Mouse (Mus musculus) liver, embryonic 13.5 days (tissue): ENCODE measurements around the gene Cbx2. TPM values are rescaled to one million over a fixed set of nuclear protein-coding genes. Genes with fewer than 3 reads are reported as not detected.
A peak's percentile ranks its signal among the peaks of the same experiment; 100 is the strongest.

Source experiments
- ATAC-seq: fragments of 200-750 bp; cut with Nextera tagmentation; 2 replicates; pipeline ENCODE4 v1.8.0; 2017; ENCODE audit warnings: low read depth, mild to moderate bottlenecking, moderate number of reproducible peaks, moderate library complexity
- DNase-seq: peaks from one replicate; pipeline ENCODE4 v3.0.0; 2022
- H3K27ac ChIP-seq: fragments of 300-500 bp; sonication (generic); 2 replicates; pipeline ENCODE4 v1.5.1; 2015; ENCODE audit warnings: moderate library complexity, mild to moderate bottlenecking, inconsistent platforms
- H3K27me3 ChIP-seq: fragments of 300-500 bp; sonication (generic); 2 replicates; pipeline ENCODE4 v1.6.1; 2015; ENCODE audit warnings: mild to moderate bottlenecking, inconsistent platforms
- H3K36me3 ChIP-seq: fragments of 300-500 bp; sonication (generic); 2 replicates; pipeline ENCODE4 v1.6.1; 2015; ENCODE audit warnings: mild to moderate bottlenecking, inconsistent platforms
- H3K4me1 ChIP-seq: fragments of 300-500 bp; sonication (generic); replicated peaks from 2 replicates; pipeline ENCODE4 v1.6.1; 2015; ENCODE audit warnings: inconsistent platforms
- H3K4me2 ChIP-seq: fragments of 300-500 bp; sonication (generic); 2 replicates; pipeline ENCODE4 v1.6.1; 2015; ENCODE audit warnings: inconsistent platforms, mild to moderate bottlenecking, moderate library complexity
- H3K4me3 ChIP-seq: fragments of 300-500 bp; sonication (generic); replicated peaks from 2 replicates; pipeline ENCODE4 v1.5.1; 2015; ENCODE audit warnings: mild to moderate bottlenecking, inconsistent platforms
- H3K9ac ChIP-seq: fragments of 300-500 bp; sonication (generic); 2 replicates; pipeline ENCODE4 v1.6.1; 2015; ENCODE audit warnings: mild to moderate bottlenecking, inconsistent platforms
- H3K9me3 ChIP-seq: fragments of 300-500 bp; sonication (generic); replicated peaks from 2 replicates; pipeline ENCODE4 v1.6.1; 2016; ENCODE audit warnings: inconsistent platforms
- WGBS: fragments of 180-500 bp; shearing (Covaris S2); methylation state at CpG from one replicate; pipeline ENCODE4 v1.1.7; 2015; ENCODE audit not compliant: insufficient replicate concordance; 5-methylcytosine and 5-hydroxymethylcytosine counted together
- polyA plus RNA-seq: library from polyadenylated mRNA; unstranded; fragments of >200 nt; fragmentation: Nextera tagmentation; extraction: Ambion mirVana; gene quantifications from 2 replicates; pipeline ENCODE4 v1.2.1, GENCODE M21; 2015

The Cbx2 gene
- polyA plus RNA-seq, 1 experiment from 2014 or later = 3.8 TPM

DNA sequence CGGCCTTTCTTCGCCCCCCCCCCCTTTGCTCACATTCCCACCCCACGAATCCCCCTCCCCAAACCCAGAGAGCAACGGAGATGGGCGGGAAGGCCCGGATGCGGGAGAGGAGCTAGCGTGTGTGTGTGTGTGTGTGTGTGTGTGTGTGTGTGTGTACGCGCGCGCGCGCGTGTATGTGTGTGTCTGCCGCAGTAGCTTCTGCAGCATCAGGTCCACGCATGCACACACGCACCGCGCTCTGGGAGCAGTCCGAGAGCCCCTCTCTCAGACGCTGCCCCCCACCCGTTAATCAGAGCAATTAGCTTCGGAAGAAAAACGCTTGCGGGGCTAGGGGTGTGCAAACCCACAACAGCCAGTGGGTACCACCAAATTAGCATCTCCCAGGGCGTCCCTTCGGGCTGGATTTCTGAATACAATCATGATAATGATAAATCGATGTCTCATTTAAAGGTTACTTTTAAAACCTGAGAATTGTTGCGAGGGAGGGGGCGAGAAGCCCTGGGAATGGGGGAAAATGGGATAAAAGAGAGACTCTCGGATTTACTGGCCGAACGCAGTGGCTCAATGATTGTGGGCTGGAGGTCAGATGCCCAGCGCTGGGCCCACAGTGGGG is 31.1 kb downstream of the Cbx2 start:
- 3% methylated on average over 33 of the region's 35 CpGs for WGBS
- no peak for ATAC-seq

DNA sequence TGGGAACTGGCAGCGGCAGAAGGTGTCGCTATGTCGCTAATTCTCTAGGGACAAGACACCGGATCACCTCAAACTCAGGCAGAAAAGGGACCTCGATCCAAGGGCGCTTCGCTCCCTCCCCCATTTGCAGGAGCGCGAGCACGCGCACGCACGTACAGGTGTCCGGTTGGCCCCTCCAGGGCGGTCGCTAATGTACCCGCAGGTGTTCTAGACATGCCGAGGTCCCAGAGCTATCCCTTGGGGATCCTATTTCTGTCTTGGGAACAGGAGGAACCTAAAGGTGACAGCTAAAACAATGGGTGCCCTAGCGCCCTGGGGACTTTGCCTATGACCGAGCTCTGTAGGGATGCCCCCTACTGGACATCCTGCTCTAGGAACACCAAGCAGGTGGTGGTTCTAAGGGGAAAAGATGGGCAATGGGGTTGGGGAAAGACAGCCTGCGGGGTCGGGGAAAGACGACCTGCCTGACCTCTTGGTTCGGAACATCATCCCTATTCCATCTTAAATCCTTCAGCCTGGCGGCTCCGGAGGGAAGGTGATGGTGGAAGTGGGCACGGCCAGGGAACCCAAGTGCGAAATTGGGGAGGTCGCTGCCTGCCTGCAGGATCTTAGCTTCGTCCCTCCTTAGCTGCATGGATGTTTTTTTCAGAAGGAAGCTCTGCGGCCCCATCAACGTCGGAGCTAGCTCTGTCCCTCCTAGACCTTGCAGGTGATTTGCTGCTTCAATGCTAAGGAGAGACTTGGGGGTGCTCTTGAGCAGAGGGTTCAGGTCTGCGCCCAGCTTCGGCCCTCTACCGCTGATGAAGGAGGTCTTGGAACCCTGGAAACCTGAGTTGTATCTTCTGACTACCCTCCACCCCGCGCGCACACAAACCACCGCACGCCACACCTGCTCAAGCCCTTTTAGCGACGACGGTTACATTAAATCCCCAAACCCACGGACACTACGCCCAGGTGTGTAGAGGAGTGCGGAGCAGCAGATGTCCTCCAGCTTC is 31.9 kb downstream of the Cbx2 start:
- no peak overlapping the region for H3K27ac ChIP-seq

More for the DNA sequence above, 31.1 kb downstream of the Cbx2 start:
- Histone ChIP-seq H3K4me2 (peak overlapping the region; percentile 55), H3K27me3 (peaks cover 100% of the 10 kb centered on the region), H3K9ac (no peak overlapping the region), H3K4me1 (peaks cover 47% of the 10 kb centered on the region), H3K9me3 (no peaks in the 10 kb centered on the region), H3K27ac (no peak overlapping the region), H3K36me3 (no peaks in the 10 kb centered on the region), H3K4me3 (peak overlapping the region; percentile 22)
- DNase-seq = no peak

DNA sequence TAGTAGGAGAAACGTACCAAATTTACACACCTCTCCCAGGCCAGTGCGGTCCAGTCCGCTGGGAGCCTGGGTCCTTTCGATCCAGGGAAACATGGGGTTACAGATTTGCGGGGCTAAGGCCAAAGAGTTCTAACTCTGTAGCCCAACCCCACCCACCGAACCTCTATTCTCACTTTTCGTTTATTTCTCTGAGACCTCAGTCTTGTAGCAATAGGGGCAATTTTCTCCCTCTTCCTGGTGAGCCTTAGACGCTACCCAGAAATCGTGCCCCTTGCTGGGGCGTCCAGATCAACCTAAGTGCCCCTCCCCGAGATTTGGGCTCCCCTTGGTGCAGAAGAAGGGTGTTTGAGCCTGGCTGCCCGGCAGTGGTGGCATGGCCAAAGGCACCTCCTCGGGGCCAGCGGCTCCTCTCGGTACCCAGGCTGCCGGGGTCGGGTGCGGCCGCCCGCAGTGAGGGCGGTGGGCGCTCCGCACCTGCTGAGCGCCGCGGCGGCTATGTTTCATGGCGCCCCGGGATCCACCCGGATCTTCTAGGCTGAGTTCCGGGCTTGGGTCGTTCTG is 32.9 kb downstream of the Cbx2 start:
- H3K4me2 ChIP-seq = peak overlapping the region; percentile 73
- no peak for ATAC-seq
- no peak for DNase-seq
- peaks cover 47% of the 10 kb centered on the region for H3K4me1 ChIP-seq
- H3K9me3 ChIP-seq = no peaks in the 10 kb centered on the region
- H3K9ac ChIP-seq = no peak overlapping the region
- H3K27ac ChIP-seq = no peak overlapping the region
- 2% methylated on average over 32 of the region's 32 CpGs for WGBS
- H3K4me3 ChIP-seq = peak overlapping the region; percentile 58; the same call in 1 of the 2 replicates
- H3K27me3 ChIP-seq = peaks cover 100% of the 10 kb centered on the region
- H3K36me3 ChIP-seq = no peaks in the 10 kb centered on the region

More for the DNA sequence above, 31.9 kb downstream of the Cbx2 start:
- Histone ChIP-seq H3K9me3 (no peaks in the 10 kb centered on the region), H3K27me3 (peaks cover 100% of the 10 kb centered on the region), H3K4me1 (peaks cover 47% of the 10 kb centered on the region), H3K4me2 (no peak overlapping the region), H3K36me3 (no peaks in the 10 kb centered on the region), H3K4me3 (no peak overlapping the region), H3K9ac (no peak overlapping the region)
- DNase-seq (no peak), ATAC-seq (no peak)
- 4% methylated on average over 47 of the region's 47 CpGs for WGBS

DNA sequence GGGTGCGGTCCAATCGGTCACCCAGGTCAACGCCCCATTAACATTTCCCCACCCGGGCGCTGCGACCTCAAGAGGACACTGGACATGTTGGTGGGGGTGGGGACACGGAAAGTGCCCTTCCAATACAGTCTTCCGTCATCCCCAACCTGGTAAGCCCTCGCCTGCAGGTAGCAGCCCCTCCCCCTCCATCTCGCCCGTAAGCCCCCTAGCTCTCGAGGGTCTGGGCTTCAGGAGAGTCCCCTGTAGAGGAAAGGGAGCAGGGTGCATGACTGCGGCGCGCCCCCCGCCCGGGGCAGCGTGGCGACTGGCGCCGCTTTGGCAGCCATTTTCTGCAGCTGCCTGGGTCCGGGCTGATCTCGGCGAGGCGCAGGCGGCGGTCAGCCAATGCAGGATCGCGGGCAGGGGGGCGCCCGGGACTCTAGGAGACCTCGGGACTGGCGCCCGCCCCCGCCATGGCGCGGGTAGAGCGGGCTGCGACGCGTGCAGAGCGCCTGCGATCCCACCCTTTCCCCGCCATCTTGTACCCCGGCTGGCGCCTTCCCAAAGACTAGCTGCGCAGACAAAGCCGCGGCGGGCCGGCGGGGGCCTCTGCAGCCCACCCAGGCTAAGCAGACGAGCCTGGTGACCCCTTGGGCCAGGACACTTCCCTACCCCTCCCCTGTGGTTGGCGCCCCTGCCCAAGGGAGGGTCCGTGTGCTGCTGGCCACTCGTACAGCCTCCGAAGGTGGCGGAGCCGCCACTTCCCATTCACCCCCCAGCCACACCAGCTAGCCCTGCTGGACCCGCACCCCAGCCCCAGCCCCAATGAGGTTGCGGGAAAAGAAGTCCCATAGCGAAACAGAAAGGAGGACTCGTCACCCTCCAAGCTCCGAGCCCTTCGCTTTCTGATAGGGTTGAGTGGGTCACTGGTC is 33.8 kb downstream of the Cbx2 start:
- under 1% methylated on average over 65 of the region's 65 CpGs for WGBS
- H3K4me3 ChIP-seq = peak overlapping the region; percentile 58
- ATAC-seq = no peak
- peak overlapping the region; percentile 70 for H3K9ac ChIP-seq
- no peaks in the 10 kb centered on the region for H3K36me3 ChIP-seq
- H3K4me1 ChIP-seq = peaks cover 47% of the 10 kb centered on the region
- peaks cover 100% of the 10 kb centered on the region for H3K27me3 ChIP-seq
- H3K4me2 ChIP-seq = peak overlapping the region; percentile 73
- H3K27ac ChIP-seq = no peak overlapping the region
- no peaks in the 10 kb centered on the region for H3K9me3 ChIP-seq
- no peak for DNase-seq

DNA sequence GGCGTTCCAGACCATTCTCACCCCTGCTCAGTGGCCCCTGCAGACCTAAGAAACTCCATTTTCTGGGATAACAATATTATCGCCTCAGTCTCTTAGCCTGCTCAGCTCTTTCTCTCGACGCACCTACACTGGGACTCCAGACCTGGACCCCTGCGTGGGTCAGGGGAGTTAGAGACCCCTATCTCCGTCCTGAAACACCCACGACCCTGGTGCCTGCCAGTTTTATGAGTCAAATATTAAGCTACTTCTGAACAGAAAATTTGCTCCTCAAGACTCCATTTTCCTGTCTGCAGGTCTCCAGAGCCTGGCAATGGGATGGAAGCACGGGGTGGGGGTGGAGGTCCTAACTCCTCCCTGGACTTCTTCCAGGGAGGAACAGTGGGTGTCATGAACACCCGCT is 34.5 kb downstream of the Cbx2 start:
- 3% methylated on average over 9 of the region's 9 CpGs for WGBS
- H3K9ac ChIP-seq = peak overlapping the region; percentile 70; the same call in 1 of the 2 replicates
- DNase-seq = no peak
- H3K36me3 ChIP-seq = no peaks in the 10 kb centered on the region
- peaks cover 100% of the 10 kb centered on the region for H3K27me3 ChIP-seq
- H3K9me3 ChIP-seq = no peaks in the 10 kb centered on the region; the same call in 1 of the 2 replicates
- ATAC-seq = no peak
- H3K4me1 ChIP-seq = peaks cover 47% of the 10 kb centered on the region
- peak overlapping the region; percentile 58 for H3K4me3 ChIP-seq
- H3K27ac ChIP-seq = no peak overlapping the region
- peak overlapping the region; percentile 73 for H3K4me2 ChIP-seq

DNA sequence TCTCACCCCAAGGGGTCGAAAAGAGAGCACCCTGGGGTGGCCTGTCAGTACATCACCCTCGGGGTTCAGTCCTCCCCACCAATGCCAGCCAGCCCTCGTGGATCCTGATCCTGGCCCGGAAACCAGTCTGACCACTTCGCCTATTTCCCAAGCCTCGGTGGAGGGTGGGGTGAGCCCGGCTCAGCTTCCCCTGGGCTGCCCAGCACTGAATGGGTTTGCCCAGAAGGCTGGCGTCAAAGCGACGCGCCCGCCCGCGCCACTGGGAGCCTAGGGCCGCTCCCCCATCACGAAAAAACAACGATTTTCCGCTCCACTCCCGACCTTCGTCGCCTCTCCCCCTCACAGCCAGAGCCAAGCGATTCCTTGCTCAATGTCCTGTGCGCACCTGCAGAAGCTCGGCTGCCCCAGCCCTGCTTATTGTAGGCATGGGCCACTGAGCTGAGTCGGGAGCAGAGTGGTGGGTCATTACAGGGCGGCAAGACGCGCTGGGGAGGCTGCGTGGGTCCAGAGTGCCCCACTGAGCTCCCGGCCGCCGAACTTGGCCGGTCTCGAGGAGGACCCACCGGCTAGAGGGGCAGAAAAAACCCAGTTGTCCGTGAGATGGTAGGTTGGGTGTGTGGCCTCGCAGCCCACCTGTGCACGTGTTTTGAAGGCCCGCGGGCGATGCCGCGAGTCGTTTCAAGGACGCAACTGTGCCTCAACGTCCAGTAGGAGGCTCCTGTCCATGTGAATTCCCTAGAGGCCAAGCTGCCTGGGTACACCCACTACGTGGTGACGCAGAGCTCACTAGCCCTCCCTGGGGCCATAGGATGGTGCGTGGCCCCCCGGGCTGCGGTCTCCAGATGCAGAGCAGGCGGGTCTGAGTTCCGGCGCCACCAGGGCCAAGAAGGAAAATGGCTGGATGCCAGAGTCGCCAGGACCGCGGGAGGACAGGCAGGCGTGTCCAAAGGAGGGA is 35.6 kb downstream of the Cbx2 start:
- Histone ChIP-seq H3K36me3 (no peaks in the 10 kb centered on the region), H3K4me2 (peak overlapping the region; percentile 35), H3K27ac (no peak overlapping the region), H3K4me3 (no peak overlapping the region), H3K4me1 (peaks cover 38% of the 10 kb centered on the region), H3K27me3 (peaks cover 98% of the 10 kb centered on the region), H3K9me3 (no peaks in the 10 kb centered on the region; the same call in 1 of the 2 replicates), H3K9ac (no peak overlapping the region)
- DNase-seq (no peak), ATAC-seq (no peak)
- WGBS = 5% methylated on average over 58 of the region's 58 CpGs

DNA sequence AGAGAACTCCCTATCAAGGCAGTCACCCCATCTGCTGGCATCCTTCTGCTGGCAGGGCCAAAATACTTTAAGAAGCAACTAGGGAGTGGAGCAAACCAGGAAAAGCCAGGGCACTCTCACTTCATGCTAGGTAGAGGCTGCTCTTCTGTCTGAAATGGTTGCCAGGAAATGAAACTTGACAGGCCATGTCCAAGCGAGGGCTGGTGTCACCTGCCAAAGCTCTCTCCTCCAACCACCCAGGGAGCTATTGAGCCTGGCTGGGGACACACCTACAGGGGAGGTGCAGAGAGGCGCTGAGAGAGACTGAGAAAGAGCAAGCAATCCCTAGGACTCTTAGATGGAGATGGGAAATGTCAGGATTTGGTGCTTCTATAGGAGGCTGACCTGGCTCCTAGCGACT is 36.5 kb downstream of the Cbx2 start:
- WGBS = 12% methylated on average over 3 of the region's 3 CpGs
- Histone ChIP-seq H3K36me3 (no peaks in the 10 kb centered on the region), H3K27me3 (peaks cover 97% of the 10 kb centered on the region), H3K4me2 (no peak overlapping the region), H3K4me3 (no peak overlapping the region), H3K27ac (no peak overlapping the region), H3K4me1 (peaks cover 31% of the 10 kb centered on the region), H3K9ac (no peak overlapping the region), H3K9me3 (no peaks in the 10 kb centered on the region; the same call in 1 of the 2 replicates)
- ATAC-seq = no peak
- no peak for DNase-seq

DNA sequence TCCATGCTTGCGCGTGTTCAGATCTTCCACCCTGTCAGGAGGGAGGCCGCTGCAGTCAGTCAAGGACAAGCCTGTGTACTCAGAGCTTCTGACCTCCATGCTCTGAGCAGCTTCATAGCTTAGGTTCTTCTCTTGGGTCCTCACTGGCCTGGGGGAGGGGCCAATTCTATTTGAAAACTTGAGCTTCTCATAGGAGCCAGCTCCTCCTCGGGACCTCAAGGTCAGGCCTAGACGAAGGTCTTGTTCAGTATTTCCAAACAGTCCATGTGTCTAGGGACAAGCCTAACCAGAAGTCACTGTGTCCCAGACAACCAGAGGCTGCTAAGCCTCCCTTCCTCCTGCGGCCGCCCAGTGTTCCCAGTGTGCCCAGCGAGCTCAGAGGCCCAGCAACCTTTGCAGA is 44.1 kb downstream of the Cbx2 start:
- Histone ChIP-seq H3K4me2 (no peak overlapping the region), H3K9me3 (no peaks in the 10 kb centered on the region; the same call in 1 of the 2 replicates), H3K27me3 (peaks cover 53% of the 10 kb centered on the region), H3K4me3 (no peak overlapping the region), H3K9ac (no peak overlapping the region), H3K36me3 (no peaks in the 10 kb centered on the region), H3K27ac (no peak overlapping the region), H3K4me1 (no peaks in the 10 kb centered on the region)
- ATAC-seq (no peak), DNase-seq (no peak)
- 78% methylated on average over 8 of the region's 8 CpGs for WGBS

DNA sequence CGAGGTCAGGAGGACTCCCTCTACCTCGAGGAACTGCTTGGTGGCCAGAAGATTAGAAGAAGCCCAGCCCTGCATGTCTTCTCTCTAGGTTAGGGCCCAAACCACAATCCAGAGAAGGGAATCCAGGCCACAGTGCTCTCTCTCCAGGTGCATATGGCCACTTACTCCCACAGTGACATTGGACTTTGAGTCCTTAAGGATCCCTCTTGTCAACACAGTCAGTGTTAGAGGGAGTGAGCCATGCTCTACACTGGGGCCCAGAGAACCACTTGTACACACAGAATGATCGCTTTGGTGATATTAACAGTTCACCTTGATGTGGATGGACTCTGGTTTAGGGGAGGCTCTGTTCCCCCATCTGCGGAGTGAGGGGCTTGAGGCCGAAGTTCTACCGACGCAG is 49.5 kb downstream of the Cbx2 start:
- ATAC-seq = no peak

DNA sequence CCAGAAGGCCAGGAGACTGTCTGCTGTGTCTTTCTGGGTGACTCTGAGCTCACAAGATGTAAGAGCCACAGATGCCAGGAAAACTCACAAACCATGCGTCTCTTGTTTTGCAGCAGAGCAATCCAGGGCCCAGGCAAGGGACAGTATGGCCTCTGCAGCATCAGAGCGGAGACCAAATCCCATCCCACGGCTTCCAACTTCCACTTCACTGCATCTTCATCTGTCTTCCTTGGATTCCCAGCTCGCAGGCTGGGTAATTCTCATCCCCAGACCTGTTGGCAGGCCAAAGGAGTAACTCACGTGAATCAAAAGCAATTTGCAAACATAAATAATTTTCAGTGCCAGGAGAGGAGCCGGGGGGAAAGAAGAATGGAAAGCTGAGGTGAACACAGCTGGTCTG is 50.2 kb downstream of the Cbx2 start:
- 53% methylated on average over 6 of the region's 6 CpGs for WGBS
- H3K4me2 ChIP-seq = no peak overlapping the region
- no peaks in the 10 kb centered on the region for H3K9me3 ChIP-seq
- H3K9ac ChIP-seq = no peak overlapping the region
- H3K4me3 ChIP-seq = no peak overlapping the region
- no peak overlapping the region for H3K27ac ChIP-seq
- DNase-seq = no peak
- no peak for ATAC-seq
- peaks cover 46% of the 10 kb centered on the region for H3K27me3 ChIP-seq
- H3K4me1 ChIP-seq = no peaks in the 10 kb centered on the region
- no peaks in the 10 kb centered on the region for H3K36me3 ChIP-seq

More for the DNA sequence above, 49.5 kb downstream of the Cbx2 start:
- Histone ChIP-seq H3K9me3 (no peaks in the 10 kb centered on the region), H3K9ac (no peak overlapping the region), H3K4me1 (no peaks in the 10 kb centered on the region), H3K4me2 (no peak overlapping the region), H3K27me3 (peaks cover 46% of the 10 kb centered on the region), H3K27ac (no peak overlapping the region), H3K4me3 (no peak overlapping the region), H3K36me3 (no peaks in the 10 kb centered on the region)
- no peak for DNase-seq
- WGBS = 55% methylated on average over 7 of the region's 7 CpGs
